Mouse (Mus musculus): ENCODE measurements around the gene Apc2.

GRCm38 (mm10) chr10:80320340-80320760 is 24.6 kb downstream of the Apc2 start, which contains the start of gene 2310011J03Rik:
- TF ChIP-seq POLR2A (IDR thresholded peaks at IDR 0.05; ENCODE audit: borderline replicate concordance, low read depth, low read length) (0 out of 2 replicates have a peak, but pooled peaks have one; percentile 59), CTCF (IDR thresholded peaks at IDR 0.05; ENCODE audit: low read depth, low read length) (no peak)

Data from bone marrow macrophage, adult 2 months (primary cell).